Comparison of ENCODE assay signal across 15 mouse cellular contexts in the genomic region with DNA sequence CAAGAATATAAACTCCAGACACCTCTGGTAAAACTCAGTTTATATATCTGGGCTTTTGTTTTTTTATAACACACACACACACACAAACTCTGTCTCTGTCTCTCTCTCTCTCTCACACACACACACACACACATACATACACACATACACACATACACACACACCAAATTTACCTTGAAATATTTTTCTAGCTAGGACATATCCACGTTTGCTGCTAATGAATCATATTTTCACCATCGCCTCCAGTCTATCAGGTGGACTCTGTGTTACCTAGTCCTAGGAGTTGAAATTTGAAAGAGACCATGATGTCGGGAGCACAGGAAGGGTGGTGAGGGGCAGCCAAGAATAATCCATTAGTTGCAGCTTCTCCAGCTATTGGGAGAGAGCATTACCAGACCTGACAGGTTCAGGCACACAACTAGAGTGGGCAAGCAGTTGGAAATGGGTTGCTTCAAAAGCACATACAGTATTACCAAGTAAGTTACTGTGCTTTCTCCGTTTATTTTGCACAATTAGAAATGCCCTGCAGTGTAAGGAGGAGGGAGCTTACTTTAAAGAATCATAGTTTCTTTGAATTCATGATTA. TPM values are rescaled to one million over a fixed set of nuclear protein-coding genes. Genes with fewer than 3 reads are reported as not detected.
A peak's percentile ranks its signal among the peaks of the same experiment; 100 is the strongest.
DNase-seq lines count a peak whose midpoint lies in the region; ATAC-seq and TF ChIP-seq lines count a peak whose summit lies in the region.
"Had no signal": no experiment of that assay in that cellular context is flagged by ENCODE, and none has a peak within 500 bp of the region (broad histone marks: within the 10 kb centered on the region; RNA-seq: fewer than 3 reads in every experiment).

No protein-coding gene starts in this region.

- H3K4me2 ChIP-seq in embryonic facial prominence, embryonic 13.5 days, result peak overlapping the region; percentile 88
- H3K4me2 ChIP-seq in hindbrain, embryonic 11.5 days (replicated peaks; ENCODE audit: low read depth, low read length), result peak overlapping the region; percentile 69
- H3K4me2 ChIP-seq in midbrain, embryonic 14.5 days (ENCODE audit: low read length), result peak overlapping the region; percentile 98
- H3K4me2 ChIP-seq: heart, embryonic 15.5 days; intestine, embryonic 15.5 days had no signal

- no peaks in the 10 kb centered on the region for H3K9me3 ChIP-seq in embryonic facial prominence, embryonic 13.5 days
- no peaks in the 10 kb centered on the region for H3K9me3 ChIP-seq in hindbrain, embryonic 11.5 days (ENCODE audit: control insufficient read depth, low read length)
- no peaks in the 10 kb centered on the region for H3K9me3 ChIP-seq in midbrain, embryonic 14.5 days (ENCODE audit: control insufficient read depth, low read length)
- H3K9me3 ChIP-seq: heart, embryonic 15.5 days; intestine, embryonic 15.5 days had no signal

- DNase-seq in brain, embryonic 14.5 days (ENCODE audit: low read depth), result peak; percentile 67
- peak; percentile 37 for DNase-seq in hindbrain, embryonic 11.5 days (ENCODE audit: low spot score)
- DNase-seq in midbrain, embryonic 14.5 days, result peak; percentile 45
- no peak for DNase-seq in cerebellum, adult 2 months
- no peak for DNase-seq in layer of hippocampus, adult 9-10 months (ENCODE audit: low spot score)
- no peak for DNase-seq in urinary bladder, postnatal 25 days (ENCODE audit: low spot score)
- no peak for DNase-seq in gastrocnemius, postnatal 10 days
- DNase-seq: cerebellum, postnatal 14 days; gastrocnemius, postnatal 36 days had no signal

- no peak for TF ChIP-seq POLR2A in brain, embryonic 14.5 days (IDR thresholded peaks at IDR 0.05; ENCODE audit: borderline replicate concordance, extremely low read depth, insufficient read depth, insufficient read length, poor library complexity, severe bottlenecking)
- no peak for TF ChIP-seq POLR2A in cerebellum, adult 2 months (IDR thresholded peaks at IDR 0.05; ENCODE audit: borderline replicate concordance, insufficient read depth, low read length)

- H3K9ac ChIP-seq in embryonic facial prominence, embryonic 13.5 days, result 0 out of 2 replicates have a peak overlapping the region, but pooled peaks have one; percentile 59
- H3K9ac ChIP-seq in hindbrain, embryonic 11.5 days (ENCODE audit: low read depth, low read length), result peak overlapping the region; percentile 79
- H3K9ac ChIP-seq in midbrain, embryonic 14.5 days (replicated peaks; ENCODE audit: low read length), result peak overlapping the region; percentile 94
- H3K9ac ChIP-seq: heart, embryonic 15.5 days; intestine, embryonic 15.5 days had no signal

- peak overlapping the region; percentile 65 for H3K4me3 ChIP-seq in embryonic facial prominence, embryonic 13.5 days
- peak overlapping the region; percentile 99 for H3K4me3 ChIP-seq in hindbrain, embryonic 11.5 days (ENCODE audit: low read depth, low read length)
- peak overlapping the region; percentile 92 for H3K4me3 ChIP-seq in midbrain, embryonic 14.5 days (replicated peaks; ENCODE audit: low read depth, low read length)
- no peak overlapping the region for H3K4me3 ChIP-seq in cerebellum, adult 2 months (replicated peaks; ENCODE audit: insufficient read depth, low read depth, low read length)
- H3K4me3 ChIP-seq: erythroblast, embryonic 14.5 days; heart, embryonic 15.5 days; intestine, embryonic 15.5 days had no signal

- H3K27me3 ChIP-seq in embryonic facial prominence, embryonic 13.5 days, result peaks cover 92% of the 10 kb centered on the region
- H3K27me3 ChIP-seq in hindbrain, embryonic 11.5 days (ENCODE audit: control insufficient read depth, insufficient read depth, low read length), result peaks cover 2% of the 10 kb centered on the region; the same call in 1 of the 2 replicates
- no peaks in the 10 kb centered on the region for H3K27me3 ChIP-seq in midbrain, embryonic 14.5 days (ENCODE audit: control insufficient read depth, insufficient read depth, low read length)
- H3K27me3 ChIP-seq in cerebellum, adult 2 months (ENCODE audit: control insufficient read depth, insufficient read depth, low read length), result peaks cover 4% of the 10 kb centered on the region; the same call in 1 of the 2 replicates

- H3K27ac ChIP-seq in embryonic facial prominence, embryonic 13.5 days, result peak overlapping the region; percentile 45
- H3K27ac ChIP-seq in hindbrain, embryonic 11.5 days (ENCODE audit: low read depth, low read length), result peak overlapping the region; percentile 96
- peak overlapping the region; percentile 99 for H3K27ac ChIP-seq in midbrain, embryonic 14.5 days (replicated peaks; ENCODE audit: low read depth, low read length)
- H3K27ac ChIP-seq in cerebellum, adult 2 months (ENCODE audit: insufficient read depth, low read length), result no peak overlapping the region
- H3K27ac ChIP-seq: heart, embryonic 15.5 days; intestine, embryonic 15.5 days had no signal

- no peak for ATAC-seq in embryonic facial prominence, embryonic 13.5 days (ENCODE audit: insufficient number of reproducible peaks, insufficient read depth, low FRiP score, low TSS enrichment, low read depth)
- ATAC-seq in hindbrain, embryonic 11.5 days (ENCODE audit: low FRiP score), result no peak
- ATAC-seq in midbrain, embryonic 14.5 days (ENCODE audit: low FRiP score, low TSS enrichment), result no peak
- ATAC-seq: intestine, embryonic 15.5 days had no signal

- TF ChIP-seq CTCF in brain, embryonic 14.5 days (IDR thresholded peaks at IDR 0.05; ENCODE audit: borderline replicate concordance, extremely low read depth, insufficient read depth, insufficient read length), result no peak
- TF ChIP-seq CTCF in cerebellum, adult 2 months (IDR thresholded peaks at IDR 0.05; ENCODE audit: borderline replicate concordance, insufficient read depth, low read depth, low read length), result no peak

- no peaks in the 10 kb centered on the region for H3K36me3 ChIP-seq in embryonic facial prominence, embryonic 13.5 days
- no peaks in the 10 kb centered on the region for H3K36me3 ChIP-seq in hindbrain, embryonic 11.5 days (ENCODE audit: control insufficient read depth, insufficient read depth, low read length)
- H3K36me3 ChIP-seq in midbrain, embryonic 14.5 days (ENCODE audit: control insufficient read depth, insufficient read depth, low read length), result no peaks in the 10 kb centered on the region
- H3K36me3 ChIP-seq: heart, embryonic 15.5 days; intestine, embryonic 15.5 days had no signal

- peaks cover 32% of the 10 kb centered on the region for H3K4me1 ChIP-seq in embryonic facial prominence, embryonic 13.5 days
- H3K4me1 ChIP-seq in hindbrain, embryonic 11.5 days (replicated peaks; ENCODE audit: control insufficient read depth, insufficient read depth, low read length), result peaks cover 4% of the 10 kb centered on the region
- peaks cover 41% of the 10 kb centered on the region for H3K4me1 ChIP-seq in midbrain, embryonic 14.5 days (ENCODE audit: control insufficient read depth, insufficient read depth, low read length)
- H3K4me1 ChIP-seq in cerebellum, adult 2 months (ENCODE audit: control insufficient read depth, insufficient read depth, low read length), result 0 out of 2 replicates have a peak, but pooled peaks cover 6% of the 10 kb centered on the region

- 14% methylated on average over 4 of the region's 4 CpGs for WGBS in embryonic facial prominence, embryonic 13.5 days
- 8% methylated on average over 4 of the region's 4 CpGs for WGBS in hindbrain, embryonic 11.5 days
- WGBS in midbrain, embryonic 14.5 days, result 4% methylated on average over 4 of the region's 4 CpGs
- WGBS in cerebellum, adult 2 months, result 59% methylated on average over 4 of the region's 4 CpGs

RNA-seq across cellular contexts. Expression of gene Pou3f3, which starts 6.9 kb away (rescaled TPM):
- 58.3 and 64.7 TPM in 2 replicates for polyA plus RNA-seq in brain, embryonic 14.5 days (2012; rRNA removed)
- polyA plus RNA-seq in embryonic facial prominence, embryonic 13.5 days (2015; fragmentation: Nextera tagmentation; extraction: Ambion mirVana), result 11.4 and 13.4 TPM in 2 replicates
- polyA plus RNA-seq in hindbrain, embryonic 11.5 days (2014; fragmentation: Nextera tagmentation; extraction: Ambion mirVana), result 20.7 and 22.3 TPM in 2 replicates
- 20.0 and 24.5 TPM in 2 replicates for polyA plus RNA-seq in midbrain, embryonic 14.5 days (2014; fragmentation: Nextera tagmentation; extraction: Ambion mirVana)
- polyA plus RNA-seq in cerebellum, adult 2 months (2012; rRNA removed), result 14.1 and 15.9 TPM in 2 replicates
- under 1 TPM; 0.12 to 0.16 TPM for total RNA-seq in gastrocnemius, postnatal 10 days (2021)
- total RNA-seq: gastrocnemius, postnatal 36 days; liver, adult 2 months had no signal
- polyA plus RNA-seq: erythroblast, embryonic 14.5 days; large intestine, adult 2 months; liver, adult 2 months had no signal

Comparison
In these comparisons a context has a peak if more than half of its experiments do, and no peak if none do; other contexts are left out.
1. DNase-seq: peak in brain, embryonic 14.5 days (single experiment), hindbrain, embryonic 11.5 days (single experiment) and midbrain, embryonic 14.5 days (single experiment); none in cerebellum, adult 2 months (0 of 2), layer of hippocampus, adult 9-10 months (single experiment), urinary bladder, postnatal 25 days (single experiment) and gastrocnemius, postnatal 10 days (single experiment).
2. Peak in every context shown above with its lines, with median percentiles within 50 percentile points of each other: H3K4me2 ChIP-seq and H3K9ac ChIP-seq.